Mouse (Mus musculus): ENCODE measurements around the gene Arih2. TPM values are rescaled to one million over a fixed set of nuclear protein-coding genes. Genes with fewer than 3 reads are reported as not detected.

The Arih2 gene
- polyA plus RNA-seq, 1 experiment from 2014 or later: 62.1 TPM

GRCm38 (mm10) chr9:108633846-108634245 lies 15.3 kb downstream of the Arih2 start:
- no peak overlapping the region for H3K4me2 ChIP-seq (ENCODE audit: low read depth, low read length, severe bottlenecking)
- DNase-seq (ENCODE audit: low spot score): no peak
- no peak for ATAC-seq (replicated peaks; ENCODE audit: low FRiP score)
- H3K36me3 ChIP-seq (ENCODE audit: control insufficient read depth, insufficient read depth, low read length): no peaks in the 10 kb centered on the region; the same call in 1 of the 2 replicates
- no peak overlapping the region for H3K4me3 ChIP-seq (ENCODE audit: low read depth, low read length)
- H3K9ac ChIP-seq (ENCODE audit: low read length): no peak overlapping the region
- WGBS: 79% methylated on average over 2 of the region's 2 CpGs
- no peaks in the 10 kb centered on the region for H3K27me3 ChIP-seq (ENCODE audit: control insufficient read depth, insufficient read depth, low read length)
- no peak overlapping the region for H3K27ac ChIP-seq (ENCODE audit: low read depth, low read length)
- no peaks in the 10 kb centered on the region for H3K4me1 ChIP-seq (replicated peaks; ENCODE audit: control insufficient read depth, insufficient read depth, low read length)
- H3K9me3 ChIP-seq (ENCODE audit: control insufficient read depth, low read length): no peaks in the 10 kb centered on the region

- Histone ChIP-seq H3K36me3 (ENCODE audit: control insufficient read depth, insufficient read depth, low read length) (no peaks in the 10 kb centered on the region; the same call in 1 of the 2 replicates), H3K4me3 (ENCODE audit: low read depth, low read length) (no peak overlapping the region), H3K27me3 (ENCODE audit: control insufficient read depth, insufficient read depth, low read length) (no peaks in the 10 kb centered on the region), H3K9ac (ENCODE audit: low read length) (no peak overlapping the region), H3K4me1 (replicated peaks; ENCODE audit: control insufficient read depth, insufficient read depth, low read length) (no peaks in the 10 kb centered on the region), H3K27ac (ENCODE audit: low read depth, low read length) (no peak overlapping the region), H3K9me3 (ENCODE audit: control insufficient read depth, low read length) (no peaks in the 10 kb centered on the region), H3K4me2 (ENCODE audit: low read depth, low read length, severe bottlenecking) (no peak overlapping the region)
- no peak for DNase-seq (ENCODE audit: low spot score)
- ATAC-seq (replicated peaks; ENCODE audit: low FRiP score): no peak
- WGBS: 91% methylated on average over 5 of the region's 5 CpGs
Measured at GRCm38 (mm10) chr9:108632375-108632774, 16.8 kb downstream of the Arih2 start.

GRCm38 (mm10) chr9:108631631-108632256 lies 17.4 kb downstream of the Arih2 start:
- Histone ChIP-seq H3K4me1 (replicated peaks; ENCODE audit: control insufficient read depth, insufficient read depth, low read length) (no peaks in the 10 kb centered on the region), H3K36me3 (ENCODE audit: control insufficient read depth, insufficient read depth, low read length) (no peaks in the 10 kb centered on the region), H3K9ac (ENCODE audit: low read length) (no peak overlapping the region), H3K4me2 (ENCODE audit: low read depth, low read length, severe bottlenecking) (no peak overlapping the region), H3K27me3 (ENCODE audit: control insufficient read depth, insufficient read depth, low read length) (no peaks in the 10 kb centered on the region), H3K9me3 (ENCODE audit: control insufficient read depth, low read length) (no peaks in the 10 kb centered on the region), H3K4me3 (ENCODE audit: low read depth, low read length) (no peak overlapping the region), H3K27ac (ENCODE audit: low read depth, low read length) (no peak overlapping the region)
- ATAC-seq (replicated peaks; ENCODE audit: low FRiP score) (no peak), DNase-seq (ENCODE audit: low spot score) (no peak)
- 93% methylated on average over 5 of the region's 5 CpGs for WGBS

DNA sequence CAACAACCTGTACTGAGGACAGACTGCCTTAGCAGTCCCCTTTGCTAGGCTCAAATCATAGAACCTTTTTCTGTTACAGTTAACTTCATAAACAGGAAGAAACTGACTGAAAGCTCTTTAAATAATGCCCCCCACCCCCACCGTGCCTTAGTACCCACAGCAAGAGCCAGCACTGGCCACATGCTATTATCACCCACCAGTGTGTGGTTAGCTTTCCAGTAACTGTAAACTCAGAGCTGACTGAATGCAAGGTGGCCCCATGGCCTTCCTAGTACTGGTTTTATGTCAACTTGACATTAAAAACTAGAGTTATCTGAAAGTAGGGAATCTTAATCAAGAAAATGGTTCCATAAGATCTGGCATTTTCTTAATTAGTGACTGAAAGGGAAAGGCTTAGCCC lies 18.5 kb downstream of the Arih2 start:
- DNase-seq (ENCODE audit: low spot score): no peak
- WGBS: 90% methylated on average over 1 of the region's 1 CpGs
- Histone ChIP-seq H3K9ac (ENCODE audit: low read length) (no peak overlapping the region), H3K4me3 (ENCODE audit: low read depth, low read length) (no peak overlapping the region), H3K27ac (ENCODE audit: low read depth, low read length) (no peak overlapping the region), H3K4me1 (replicated peaks; ENCODE audit: control insufficient read depth, insufficient read depth, low read length) (no peaks in the 10 kb centered on the region), H3K4me2 (ENCODE audit: low read depth, low read length, severe bottlenecking) (no peak overlapping the region), H3K27me3 (ENCODE audit: control insufficient read depth, insufficient read depth, low read length) (no peaks in the 10 kb centered on the region), H3K9me3 (ENCODE audit: control insufficient read depth, low read length) (no peaks in the 10 kb centered on the region), H3K36me3 (ENCODE audit: control insufficient read depth, insufficient read depth, low read length) (no peaks in the 10 kb centered on the region)
- ATAC-seq (replicated peaks; ENCODE audit: low FRiP score): no peak

DNA sequence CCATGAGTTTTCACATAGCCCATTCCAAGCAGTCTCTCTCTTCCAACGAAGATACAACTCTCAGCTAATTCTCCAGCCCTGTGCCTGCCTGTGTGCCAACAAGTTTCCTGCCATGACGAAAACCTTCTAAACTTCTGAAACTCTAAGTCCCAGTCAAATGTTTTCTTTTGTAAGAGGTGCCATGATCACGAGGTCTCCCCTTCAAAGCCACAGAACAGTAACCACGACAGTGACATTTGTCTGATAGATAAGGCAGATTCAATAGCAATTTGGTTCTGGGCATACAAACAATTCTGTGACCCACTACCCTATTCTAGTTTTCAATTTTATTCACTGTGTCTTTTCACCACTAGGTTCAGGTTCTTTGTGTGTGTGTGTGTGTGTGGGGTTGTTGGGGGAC lies 21.0 kb downstream of the Arih2 start:
- no peak overlapping the region for H3K4me3 ChIP-seq (ENCODE audit: low read depth, low read length)
- no peak overlapping the region for H3K4me2 ChIP-seq (ENCODE audit: low read depth, low read length, severe bottlenecking)
- no peak overlapping the region for H3K27ac ChIP-seq (ENCODE audit: low read depth, low read length)
- H3K9ac ChIP-seq (ENCODE audit: low read length): no peak overlapping the region
- ATAC-seq (replicated peaks; ENCODE audit: low FRiP score) (no peak), DNase-seq (ENCODE audit: low spot score) (no peak)
- no peaks in the 10 kb centered on the region for H3K27me3 ChIP-seq (ENCODE audit: control insufficient read depth, insufficient read depth, low read length)
- no peaks in the 10 kb centered on the region for H3K36me3 ChIP-seq (ENCODE audit: control insufficient read depth, insufficient read depth, low read length)
- WGBS: 87% methylated on average over 4 of the region's 4 CpGs
- no peaks in the 10 kb centered on the region for H3K9me3 ChIP-seq (ENCODE audit: control insufficient read depth, low read length)
- no peaks in the 10 kb centered on the region for H3K4me1 ChIP-seq (replicated peaks; ENCODE audit: control insufficient read depth, insufficient read depth, low read length)

GRCm38 (mm10) chr9:108626498-108626897 lies 22.7 kb downstream of the Arih2 start:
- H3K36me3 ChIP-seq (ENCODE audit: control insufficient read depth, insufficient read depth, low read length): no peaks in the 10 kb centered on the region
- H3K4me2 ChIP-seq (ENCODE audit: low read depth, low read length, severe bottlenecking): no peak overlapping the region
- DNase-seq (ENCODE audit: low spot score) (no peak), ATAC-seq (replicated peaks; ENCODE audit: low FRiP score) (no peak)
- no peaks in the 10 kb centered on the region for H3K27me3 ChIP-seq (ENCODE audit: control insufficient read depth, insufficient read depth, low read length)
- no peak overlapping the region for H3K4me3 ChIP-seq (ENCODE audit: low read depth, low read length)
- WGBS: 76% methylated on average over 2 of the region's 2 CpGs
- no peaks in the 10 kb centered on the region for H3K4me1 ChIP-seq (replicated peaks; ENCODE audit: control insufficient read depth, insufficient read depth, low read length)
- no peak overlapping the region for H3K27ac ChIP-seq (ENCODE audit: low read depth, low read length)
- H3K9me3 ChIP-seq (ENCODE audit: control insufficient read depth, low read length): no peaks in the 10 kb centered on the region
- no peak overlapping the region for H3K9ac ChIP-seq (ENCODE audit: low read length)

DNA sequence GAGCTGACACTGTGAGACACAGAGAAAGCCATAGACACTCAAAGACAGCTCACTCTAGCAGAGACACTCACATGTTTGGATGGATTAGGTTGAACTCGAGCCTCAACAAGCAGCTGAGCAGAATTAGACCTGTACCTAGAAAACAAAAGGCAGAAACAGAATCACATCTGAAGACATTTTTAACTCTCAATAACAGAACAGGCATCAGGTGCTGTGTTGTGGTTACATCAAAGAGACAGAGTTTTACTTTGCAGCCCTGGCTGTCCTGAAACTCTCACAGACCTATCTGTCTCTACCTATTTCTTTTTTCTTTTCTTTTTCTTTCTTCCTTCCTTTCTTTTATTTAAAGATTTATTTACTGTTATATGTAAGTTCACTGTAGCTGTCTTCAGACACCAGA lies 31.9 kb downstream of the Arih2 start:
- 94% methylated on average over 1 of the region's 1 CpGs for WGBS
- ATAC-seq (replicated peaks; ENCODE audit: low FRiP score) (no peak), DNase-seq (ENCODE audit: low spot score) (no peak)
- Histone ChIP-seq H3K4me1 (replicated peaks; ENCODE audit: control insufficient read depth, insufficient read depth, low read length) (no peaks in the 10 kb centered on the region), H3K9me3 (ENCODE audit: control insufficient read depth, low read length) (no peaks in the 10 kb centered on the region), H3K4me3 (ENCODE audit: low read depth, low read length) (no peak overlapping the region), H3K27ac (ENCODE audit: low read depth, low read length) (no peak overlapping the region), H3K9ac (ENCODE audit: low read length) (no peak overlapping the region), H3K4me2 (ENCODE audit: low read depth, low read length, severe bottlenecking) (no peak overlapping the region), H3K36me3 (ENCODE audit: control insufficient read depth, insufficient read depth, low read length) (peaks cover 4% of the 10 kb centered on the region; the same call in 1 of the 2 replicates), H3K27me3 (ENCODE audit: control insufficient read depth, insufficient read depth, low read length) (no peaks in the 10 kb centered on the region)

DNA sequence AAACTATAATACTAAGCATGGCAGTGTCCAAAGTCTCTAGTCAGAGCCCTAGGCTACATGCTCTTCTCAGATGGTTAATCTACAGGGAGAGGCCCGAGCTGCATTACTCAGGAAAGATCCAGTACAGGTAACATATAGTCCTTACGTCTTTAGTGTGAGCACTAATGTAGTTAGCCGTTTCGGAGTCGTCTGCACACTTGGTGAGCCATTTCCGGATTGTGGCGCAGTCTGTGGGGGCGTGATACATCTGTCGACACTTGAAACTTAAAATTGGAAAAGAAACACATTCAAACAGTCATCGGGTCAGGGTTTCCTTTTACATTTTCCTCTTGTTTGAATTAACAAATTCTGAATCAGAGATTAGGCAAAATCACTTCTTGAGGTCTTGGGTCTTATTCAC lies 37.7 kb downstream of the Arih2 start:
- no peak overlapping the region for H3K27ac ChIP-seq (ENCODE audit: low read depth, low read length)
- no peaks in the 10 kb centered on the region for H3K9me3 ChIP-seq (ENCODE audit: control insufficient read depth, low read length)
- 96% methylated on average over 10 of the region's 10 CpGs for WGBS
- H3K9ac ChIP-seq (ENCODE audit: low read length): no peak overlapping the region
- H3K27me3 ChIP-seq (ENCODE audit: control insufficient read depth, insufficient read depth, low read length): no peaks in the 10 kb centered on the region
- H3K4me1 ChIP-seq (replicated peaks; ENCODE audit: control insufficient read depth, insufficient read depth, low read length): no peaks in the 10 kb centered on the region
- no peak overlapping the region for H3K4me3 ChIP-seq (ENCODE audit: low read depth, low read length)
- DNase-seq (ENCODE audit: low spot score): no peak
- ATAC-seq (replicated peaks; ENCODE audit: low FRiP score): no peak
- no peak overlapping the region for H3K4me2 ChIP-seq (ENCODE audit: low read depth, low read length, severe bottlenecking)
- H3K36me3 ChIP-seq (ENCODE audit: control insufficient read depth, insufficient read depth, low read length): no peaks in the 10 kb centered on the region; the same call in 1 of the 2 replicates

DNA sequence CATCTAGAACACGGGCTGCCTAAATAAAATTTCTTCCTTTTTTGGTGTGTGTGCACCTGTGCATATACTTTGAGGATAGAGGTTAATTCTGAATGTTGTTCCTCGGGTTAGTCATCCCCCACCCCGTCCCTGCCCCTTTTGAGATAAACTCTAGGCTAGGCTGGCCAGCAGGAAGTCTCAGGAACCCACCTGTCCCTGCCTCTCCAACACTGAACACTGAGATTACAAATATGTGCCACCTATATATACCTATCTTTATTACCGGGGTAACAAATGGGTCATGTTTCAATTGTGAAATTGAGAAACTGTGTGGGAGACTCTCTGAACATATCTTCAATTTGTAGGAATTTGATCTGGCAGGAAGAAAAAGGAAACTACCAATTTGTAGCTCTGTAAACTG lies 40.3 kb downstream of the Arih2 start:
- H3K9me3 ChIP-seq (ENCODE audit: control insufficient read depth, low read length): no peaks in the 10 kb centered on the region
- ATAC-seq (replicated peaks; ENCODE audit: low FRiP score) (no peak), DNase-seq (ENCODE audit: low spot score) (no peak)
- H3K4me1 ChIP-seq (replicated peaks; ENCODE audit: control insufficient read depth, insufficient read depth, low read length): no peaks in the 10 kb centered on the region
- H3K27ac ChIP-seq (ENCODE audit: low read depth, low read length): no peak overlapping the region
- no peak overlapping the region for H3K9ac ChIP-seq (ENCODE audit: low read length)
- H3K4me2 ChIP-seq (ENCODE audit: low read depth, low read length, severe bottlenecking): no peak overlapping the region
- no peaks in the 10 kb centered on the region; the same call in 1 of the 2 replicates for H3K36me3 ChIP-seq (ENCODE audit: control insufficient read depth, insufficient read depth, low read length)
- WGBS: 94% methylated on average over 4 of the region's 4 CpGs
- H3K27me3 ChIP-seq (ENCODE audit: control insufficient read depth, insufficient read depth, low read length): no peaks in the 10 kb centered on the region
- H3K4me3 ChIP-seq (ENCODE audit: low read depth, low read length): no peak overlapping the region

All from forebrain, embryonic 11.5 days (tissue).